Mouse (Mus musculus): ENCODE data around the gene Aym1.
"Not testable (repeated sequence)": the region's sequence is repeated elsewhere in the genome, so short reads cannot be mapped to it uniquely, and the experiment has no call there.

Aym1 gene

DNA sequence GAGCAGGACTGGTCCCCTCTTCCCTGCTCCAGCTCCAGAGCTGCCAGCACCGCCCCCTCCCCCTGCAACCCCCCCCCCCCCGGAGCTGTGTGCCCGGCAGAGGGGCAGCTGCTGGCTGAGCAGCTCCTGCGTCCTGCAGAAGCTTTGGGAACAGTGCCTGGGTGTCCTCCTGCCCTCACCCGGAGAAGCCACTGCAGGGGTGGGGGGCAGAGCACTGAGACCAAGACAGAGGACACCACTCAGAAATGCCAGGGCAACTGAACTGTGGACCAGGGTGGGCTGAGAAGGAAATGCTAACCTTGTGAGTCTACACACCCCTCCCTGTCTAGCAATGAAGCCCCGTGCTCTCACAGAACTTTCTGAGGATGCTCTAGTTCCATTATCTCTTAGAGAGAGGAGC lies at the start of gene Aym1:
Aym1 (plus strand) TSS at position 109 of the 400 bp plus-strand sequence.
- DNase-seq, result no peak

DNA sequence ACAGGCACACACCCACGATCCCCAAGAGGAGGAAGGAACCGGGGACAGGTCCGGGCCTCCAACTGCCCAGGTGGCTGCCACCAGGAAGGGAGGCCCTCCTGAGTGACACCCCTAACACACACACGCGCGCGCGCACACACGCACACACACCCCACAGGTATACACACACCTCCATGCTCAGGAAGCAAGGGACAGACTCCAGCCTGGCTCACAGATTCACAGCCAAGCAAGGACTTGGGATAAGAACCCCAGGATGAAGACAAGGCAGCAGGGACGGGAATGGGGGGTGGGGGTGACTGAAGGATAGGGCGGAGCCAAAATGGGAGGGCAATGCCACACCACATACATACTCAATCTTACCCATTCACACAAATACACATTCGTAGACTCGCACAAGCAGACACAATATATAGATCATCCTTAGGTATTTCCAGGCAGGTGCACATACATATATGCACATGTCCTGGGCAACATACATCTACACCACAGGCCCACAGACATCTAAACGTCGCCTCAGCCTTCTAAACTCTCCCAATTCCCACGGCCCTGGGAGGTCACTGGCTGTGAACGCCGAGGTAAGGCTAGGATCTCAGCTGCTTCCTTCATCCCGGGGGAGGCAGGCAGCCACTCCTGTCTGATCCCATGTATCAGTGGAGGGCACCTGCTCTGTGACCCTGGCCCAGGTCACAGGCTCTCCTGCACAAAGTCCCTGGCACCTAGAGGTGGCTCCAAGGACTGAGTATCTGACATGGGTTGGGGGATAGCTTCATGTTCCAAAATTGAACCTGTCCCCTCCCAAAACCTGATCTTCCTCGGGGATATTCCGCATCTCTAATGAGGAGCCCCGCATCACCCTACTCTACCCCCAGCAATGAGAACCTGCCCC lies 47.4 kb upstream of the Aym1 start:
- no peak for DNase-seq

DNA sequence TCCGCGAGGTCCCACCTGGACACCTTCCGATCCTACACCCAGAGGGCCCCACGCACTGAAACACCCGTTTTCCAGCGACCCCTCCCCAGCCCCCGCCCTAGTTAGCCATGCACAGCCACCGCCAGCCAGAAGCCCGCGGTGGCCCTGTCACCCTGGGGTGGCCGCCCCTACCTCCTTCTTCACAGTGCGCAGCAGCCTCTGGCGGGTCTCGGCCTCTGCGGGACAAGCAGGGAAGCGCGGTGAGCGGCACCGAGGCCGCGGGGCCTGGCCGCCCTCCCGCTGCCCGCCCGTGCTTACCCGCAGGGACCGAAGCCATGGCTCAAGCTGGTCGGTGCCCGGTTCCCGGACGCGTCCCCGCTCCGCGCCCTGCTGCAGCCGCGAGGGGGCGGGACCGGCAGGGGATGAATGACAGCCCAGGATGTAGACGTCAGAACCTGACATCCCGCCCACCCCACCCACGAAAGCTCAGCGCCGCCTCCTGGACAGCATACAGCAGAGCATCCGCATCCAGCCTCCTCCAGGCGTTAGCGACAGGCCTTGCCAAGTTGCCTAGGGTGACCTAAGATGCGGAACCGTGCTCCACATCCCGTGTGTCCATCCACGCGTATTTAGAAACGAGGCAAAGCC lies 46.6 kb upstream of the Aym1 start, which contains the start of gene Sgsm1:
Sgsm1 (minus strand) TSS at position 410 of the 627 bp plus-strand sequence.
- peak; percentile 71 to 89 for DNase-seq

DNA sequence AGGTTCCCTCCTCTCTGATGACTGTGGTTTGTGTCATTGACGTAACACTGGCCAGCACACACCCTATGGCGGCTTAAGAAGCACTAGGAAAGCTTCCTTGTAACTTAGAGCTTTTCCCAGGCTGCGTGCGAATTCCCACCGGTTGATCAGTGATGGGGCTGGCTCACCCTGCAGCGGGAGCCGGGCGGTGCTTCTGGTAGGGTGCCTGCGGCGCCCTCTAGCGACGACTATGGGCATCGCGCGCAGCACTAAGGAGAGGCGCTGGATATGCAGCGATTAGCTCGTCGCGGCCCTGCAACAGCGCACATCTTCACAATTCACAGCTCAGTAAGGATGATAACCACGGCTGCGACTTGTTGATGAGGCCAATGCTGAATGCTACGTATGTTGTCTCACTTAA lies 43.1 kb upstream of the Aym1 start:
- peak; percentile 60 to 85 for DNase-seq

DNA sequence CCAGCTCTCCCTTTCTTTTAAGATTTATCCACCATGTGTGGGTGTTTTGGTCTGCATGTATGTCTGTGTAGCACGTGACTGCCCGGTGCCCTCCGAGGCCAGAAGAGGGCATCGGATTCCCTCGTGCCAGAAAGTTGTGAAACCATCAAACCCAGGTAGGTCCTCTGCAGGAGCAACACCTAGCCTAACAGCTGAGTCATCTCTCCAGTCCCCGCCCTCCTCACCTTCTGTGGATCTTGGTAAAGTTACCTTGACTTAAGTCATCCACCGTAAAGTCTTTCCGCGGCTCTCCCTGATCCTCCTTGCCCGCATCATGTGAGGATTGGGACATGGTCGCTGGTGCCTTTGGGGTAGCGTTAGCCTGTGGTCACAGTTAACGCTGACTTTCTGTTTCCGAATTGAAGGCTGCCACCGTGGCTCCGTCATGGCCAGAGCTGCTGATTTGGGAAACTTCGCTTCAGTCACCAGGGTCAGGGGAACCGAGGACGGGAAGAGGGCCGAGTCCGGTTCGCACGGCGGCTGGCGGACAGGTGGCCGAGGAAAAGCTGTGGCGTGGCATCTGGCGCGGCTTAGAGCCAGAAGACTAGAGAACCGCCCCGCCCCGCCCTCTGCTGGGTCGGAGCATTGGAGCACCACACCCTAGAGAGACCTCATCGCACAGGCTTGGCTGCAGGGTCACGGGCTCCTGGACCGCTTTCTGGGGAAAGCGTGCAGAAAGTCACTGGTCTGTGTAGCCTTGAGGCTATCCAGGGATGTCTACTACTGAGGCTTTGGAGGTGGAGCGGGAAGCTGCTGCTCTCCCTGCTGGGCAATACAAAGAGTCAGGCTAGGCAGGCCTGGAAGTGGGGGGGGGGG lies 33.1 kb upstream of the Aym1 start:
- peak; percentile 23 to 58 for DNase-seq

DNA sequence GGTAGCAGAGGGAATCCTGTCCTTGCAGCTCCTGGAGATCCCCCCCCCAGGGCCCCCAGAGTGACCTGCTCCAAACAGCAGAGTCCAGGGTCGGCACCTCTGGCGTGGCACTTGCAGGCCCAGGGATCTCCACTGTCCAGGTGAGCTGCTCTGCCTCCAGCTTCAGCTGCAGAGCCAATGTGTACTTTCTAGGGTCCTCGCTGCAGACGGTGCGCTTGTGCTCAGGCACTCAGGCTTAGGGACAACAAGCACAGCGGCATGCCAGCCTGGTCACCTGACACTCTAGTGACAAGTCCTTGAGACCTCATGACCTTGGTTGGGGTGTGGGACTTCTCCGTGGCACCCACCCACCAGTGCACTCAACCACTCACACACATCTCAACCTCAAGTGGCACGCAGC lies 27.6 kb upstream of the Aym1 start:
- DNase-seq, result no peak

DNA sequence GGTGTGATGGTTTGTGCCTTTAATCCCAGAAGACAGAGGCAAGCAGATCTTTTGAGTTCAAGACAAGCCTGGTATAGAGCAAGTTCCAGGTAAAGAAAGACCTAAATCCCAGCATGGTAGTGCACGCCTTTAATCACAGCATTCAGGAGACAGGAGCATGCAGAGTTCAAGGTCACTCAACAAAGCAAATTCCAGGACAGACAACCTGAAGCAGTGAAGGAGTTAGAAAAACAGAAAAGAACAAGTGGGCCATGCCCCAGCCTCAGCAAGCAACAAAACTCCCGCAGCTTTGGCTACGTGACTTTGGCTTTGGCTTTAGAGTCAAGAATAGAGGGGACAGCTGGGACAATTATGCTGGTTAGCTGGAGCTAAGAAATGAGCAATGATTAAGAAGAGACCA lies 26.9 kb upstream of the Aym1 start:
- no peak for DNase-seq

DNA sequence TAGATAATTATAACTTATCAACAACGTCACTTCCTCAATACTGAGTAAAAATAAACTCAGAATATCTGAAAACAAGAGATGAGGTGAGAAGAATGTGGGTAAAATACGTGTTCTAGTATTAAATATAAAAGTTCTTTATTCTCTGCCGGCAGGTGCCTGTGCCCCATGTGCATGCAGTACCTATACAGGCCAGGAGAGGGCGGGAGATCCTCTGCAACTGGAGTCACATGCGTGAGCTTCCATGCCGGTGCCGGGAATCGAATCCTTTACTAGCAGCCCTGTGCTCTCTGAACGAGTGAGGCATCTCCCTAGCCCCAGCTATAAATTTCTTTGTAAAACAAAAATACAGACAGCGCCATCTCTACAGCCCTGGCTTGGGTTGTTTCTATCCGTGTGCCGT lies 24.9 kb upstream of the Aym1 start:
- DNase-seq, result peak in 1 of 2 experiments; percentile 53

DNA sequence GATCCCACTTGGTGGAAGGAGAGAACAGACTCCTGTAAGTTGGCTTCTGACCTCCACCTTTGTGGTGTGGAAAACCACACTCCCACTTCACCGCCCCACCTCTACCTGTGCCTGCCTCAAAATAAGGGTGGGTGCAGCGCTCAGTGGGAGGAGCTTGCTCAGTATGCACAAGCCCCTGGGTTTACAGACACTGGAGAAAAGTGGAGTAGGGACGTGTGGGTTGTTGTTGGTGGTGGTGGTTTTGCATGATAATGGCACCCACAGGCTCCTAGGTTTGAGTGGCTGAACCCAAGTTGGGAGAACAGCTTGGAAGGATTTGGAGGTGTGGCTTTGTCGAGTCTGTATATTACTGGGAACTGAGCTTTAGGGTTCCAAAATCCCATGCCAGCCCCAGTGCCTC lies 24.2 kb upstream of the Aym1 start:
- no peak for DNase-seq

DNA sequence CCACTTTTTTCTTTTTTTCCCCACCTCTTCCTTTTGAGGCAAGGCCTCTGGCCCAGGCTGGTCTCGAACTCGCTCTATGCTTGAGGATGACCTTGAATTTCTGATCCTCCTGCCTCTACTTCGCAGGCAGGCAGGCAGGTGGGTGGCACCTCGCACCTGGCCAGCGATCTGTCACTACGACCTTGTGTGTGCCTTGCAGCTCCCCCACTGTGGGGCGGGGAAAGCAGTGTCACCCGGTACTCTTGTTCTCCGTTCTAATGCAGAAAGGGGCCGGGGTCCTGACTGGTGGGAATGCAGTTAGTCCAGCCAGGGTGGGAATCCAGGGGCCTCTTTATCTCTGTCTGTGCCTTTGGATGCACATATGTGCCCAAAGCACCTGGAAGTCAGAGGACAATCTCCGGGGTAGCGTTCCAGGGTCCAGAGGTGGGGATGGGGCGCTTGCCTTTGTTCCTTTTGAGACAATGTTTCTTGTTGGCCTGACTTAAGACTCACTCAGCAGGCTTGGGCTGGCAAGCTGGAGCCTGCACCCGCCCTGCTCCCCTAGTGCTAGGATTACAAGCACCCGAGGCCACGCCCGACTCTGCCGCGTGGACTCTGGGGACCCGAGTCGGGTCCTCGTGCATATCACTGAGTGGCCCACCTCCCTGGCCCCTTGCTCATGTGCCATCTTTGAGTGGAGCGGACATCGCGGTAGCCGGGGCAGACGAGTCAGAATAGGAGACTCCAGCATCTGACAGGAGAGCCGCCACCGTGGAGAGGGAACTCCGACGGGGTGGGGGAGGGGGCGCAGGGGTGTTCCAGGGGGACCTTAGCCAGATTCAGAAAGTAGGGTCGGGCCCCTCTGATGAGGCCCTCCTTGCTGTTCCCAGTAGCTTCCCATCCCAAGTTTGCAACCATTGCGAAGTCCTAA lies 22.2 kb upstream of the Aym1 start:
- DNase-seq, result no peak

DNA sequence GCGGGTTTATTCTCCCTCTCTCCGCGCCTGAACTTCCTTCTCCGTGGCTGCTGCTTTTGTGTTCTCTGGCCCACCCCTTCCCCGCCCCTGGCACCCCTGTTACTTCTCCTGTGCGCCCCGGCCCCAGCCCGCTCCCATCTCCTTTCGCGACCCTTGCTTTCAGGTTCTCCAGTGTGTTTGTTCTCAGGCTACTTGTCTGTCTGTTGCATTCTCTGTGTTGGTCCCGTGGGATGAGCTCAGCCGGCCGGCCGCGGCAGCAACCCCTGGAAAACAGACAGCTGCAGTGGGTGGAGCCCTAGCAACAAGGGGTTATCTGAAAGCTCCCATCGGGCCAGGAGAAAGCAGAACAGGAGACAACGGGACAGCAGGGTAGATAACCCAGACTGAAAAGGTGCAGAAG lies 21.4 kb upstream of the Aym1 start:
- DNase-seq, result peak in 1 of 2 experiments; percentile 24

DNA sequence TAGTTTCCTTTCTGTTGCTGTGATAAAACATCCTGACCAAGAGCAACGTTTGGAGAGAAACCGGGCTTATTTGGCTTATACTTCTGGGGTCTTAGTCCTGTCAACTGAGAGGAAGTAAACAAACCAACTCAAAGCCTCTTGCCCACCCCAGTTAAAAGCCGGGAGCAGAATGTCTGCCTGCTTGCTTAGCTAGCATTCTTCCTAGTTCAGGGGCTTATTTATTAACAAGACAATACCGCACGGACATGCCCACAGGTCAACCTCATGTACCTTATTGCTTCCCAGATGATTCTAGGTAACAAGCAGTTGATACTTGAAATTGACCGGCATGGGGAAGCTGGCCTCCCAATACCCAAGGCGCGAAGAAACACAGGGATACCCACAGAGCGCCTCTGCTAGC lies 20.8 kb upstream of the Aym1 start:
- peak; percentile 12 to 27 for DNase-seq

DNA sequence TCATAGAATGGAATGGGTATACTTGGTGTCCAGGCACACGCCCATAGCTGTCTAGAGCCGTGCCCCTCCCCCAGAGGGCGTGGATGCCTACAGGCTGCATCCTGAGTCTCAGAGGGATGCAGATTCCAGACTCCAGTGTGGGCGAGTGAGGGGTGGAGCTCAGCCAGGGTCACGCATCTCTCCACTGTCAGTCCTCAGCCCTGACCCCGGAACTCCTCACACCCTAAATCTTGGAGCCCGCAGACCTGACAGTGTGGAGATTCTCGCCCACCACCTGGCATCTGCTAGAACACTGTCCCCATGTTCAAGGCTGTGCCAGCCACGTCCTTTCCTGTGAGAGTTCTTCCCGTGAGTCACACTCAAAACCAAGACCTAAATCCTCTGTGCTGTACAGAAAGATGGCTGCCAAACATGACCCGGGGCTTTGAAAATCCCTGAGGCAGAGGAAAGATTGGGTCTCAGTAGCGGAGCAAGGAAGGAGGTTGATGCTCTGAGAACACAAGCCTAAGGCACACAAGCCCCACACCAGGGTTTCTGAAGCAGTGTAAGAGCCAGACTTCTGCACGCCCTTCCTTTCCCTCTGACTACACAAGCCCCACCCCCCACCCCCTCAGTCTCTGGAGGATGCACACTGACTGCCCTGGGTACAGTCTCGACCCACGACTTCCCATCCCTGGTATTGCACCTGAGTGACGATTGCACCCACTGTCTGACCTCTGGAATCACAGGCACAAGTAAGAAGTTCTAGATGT lies 12.3 kb upstream of the Aym1 start:
- no peak for DNase-seq

DNA sequence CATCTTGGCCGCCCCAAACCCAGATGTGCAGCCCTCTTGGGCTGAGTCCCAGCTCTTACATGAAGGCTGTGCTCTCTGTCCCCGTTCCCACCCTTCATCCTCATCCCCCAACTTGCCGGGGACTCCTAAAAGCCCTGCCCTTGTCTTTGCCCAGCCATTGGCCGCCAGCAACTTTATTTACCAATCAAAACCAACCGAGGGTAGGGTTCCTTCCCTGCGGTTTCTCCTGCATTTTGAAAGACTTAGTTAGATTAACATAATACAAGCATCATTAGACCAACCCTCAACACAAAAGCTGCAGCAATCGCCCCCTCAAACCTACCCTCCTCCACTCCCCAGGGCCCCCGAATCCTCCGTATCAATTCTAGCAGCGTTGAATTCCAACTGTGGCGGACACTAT lies 11.3 kb upstream of the Aym1 start:
- DNase-seq, result no peak

DNA sequence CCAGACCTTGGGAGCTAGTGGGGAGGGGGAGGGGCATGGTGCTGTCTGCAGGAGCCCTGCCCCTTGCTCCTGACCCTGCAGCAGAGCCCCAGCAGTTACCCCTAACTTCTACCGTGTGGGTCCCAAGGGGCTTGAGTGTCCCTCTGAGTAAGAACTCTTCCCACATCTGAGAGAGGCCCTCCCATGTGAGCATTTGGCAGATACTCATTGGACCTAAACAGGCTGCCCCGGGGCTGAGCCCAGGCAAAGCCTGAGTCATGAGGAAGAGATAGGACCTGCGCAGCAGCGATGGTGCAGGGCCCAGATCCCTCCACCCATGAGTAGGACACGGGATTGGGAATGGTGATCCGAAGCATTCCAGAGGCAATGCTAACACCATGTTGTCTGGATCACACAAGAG lies 10.4 kb upstream of the Aym1 start:
- not testable (repeated sequence) for DNase-seq

DNA sequence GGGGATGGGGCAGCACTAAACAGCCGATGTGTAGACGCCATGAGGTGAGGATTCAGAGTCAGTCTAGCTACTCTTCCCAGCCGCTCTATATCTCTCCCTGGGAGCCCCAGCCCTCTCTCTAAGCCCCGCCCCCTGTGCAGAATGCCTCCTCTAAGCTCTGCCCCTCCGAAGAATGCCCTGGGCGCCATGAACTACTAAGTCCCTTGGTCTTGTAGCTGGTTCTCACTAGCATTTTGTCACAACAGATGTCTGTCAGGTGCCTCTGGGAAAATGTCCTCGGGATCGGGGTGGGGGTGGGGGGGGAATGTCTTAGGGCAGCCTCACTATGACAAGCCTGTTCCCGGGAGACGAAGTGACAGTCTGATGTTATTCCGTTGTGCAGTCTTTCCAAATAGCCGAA lies 9.5 kb upstream of the Aym1 start:
- no peak for DNase-seq

DNA sequence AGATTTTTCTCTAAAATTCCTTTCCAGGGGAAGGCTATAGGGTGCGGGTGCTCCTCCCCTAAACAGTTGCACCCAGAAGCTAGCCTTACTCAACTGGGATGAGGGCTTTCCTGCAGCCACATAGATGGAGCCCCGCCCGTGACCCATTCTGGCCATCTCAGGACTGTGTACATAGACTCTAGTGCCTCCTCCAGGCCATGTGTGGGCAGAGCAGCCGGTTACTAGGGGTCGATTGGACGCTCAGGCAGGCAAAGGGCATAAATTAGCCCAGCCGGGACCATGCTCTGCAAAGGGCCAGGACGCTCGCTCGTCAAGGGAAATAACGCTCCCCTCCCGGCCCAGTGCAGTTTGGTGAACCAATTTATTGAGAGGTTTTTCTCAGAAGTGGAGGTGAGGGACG lies 8.5 kb upstream of the Aym1 start:
- DNase-seq, result peak in 1 of 2 experiments; percentile 39

DNA sequence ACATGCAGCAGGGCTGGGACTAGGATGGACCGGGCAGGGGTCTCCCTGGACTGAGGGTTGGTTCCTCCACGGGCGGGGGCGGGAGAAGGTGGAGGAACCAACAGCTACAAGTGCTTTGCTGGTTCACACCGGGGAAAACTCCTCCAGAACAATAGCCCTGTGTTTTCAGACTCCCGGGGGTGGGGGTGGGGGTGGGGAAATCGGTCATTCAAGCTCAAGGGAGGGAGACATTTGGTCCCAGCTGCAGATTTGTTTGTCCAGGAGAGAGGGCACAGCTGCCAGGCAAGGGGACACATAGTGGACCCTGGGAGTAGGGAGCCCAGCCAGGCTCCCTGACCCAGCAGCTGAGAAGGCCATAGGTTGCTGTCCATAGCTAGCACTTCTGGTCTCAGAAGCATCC lies 7.9 kb upstream of the Aym1 start:
- no peak for DNase-seq

DNA sequence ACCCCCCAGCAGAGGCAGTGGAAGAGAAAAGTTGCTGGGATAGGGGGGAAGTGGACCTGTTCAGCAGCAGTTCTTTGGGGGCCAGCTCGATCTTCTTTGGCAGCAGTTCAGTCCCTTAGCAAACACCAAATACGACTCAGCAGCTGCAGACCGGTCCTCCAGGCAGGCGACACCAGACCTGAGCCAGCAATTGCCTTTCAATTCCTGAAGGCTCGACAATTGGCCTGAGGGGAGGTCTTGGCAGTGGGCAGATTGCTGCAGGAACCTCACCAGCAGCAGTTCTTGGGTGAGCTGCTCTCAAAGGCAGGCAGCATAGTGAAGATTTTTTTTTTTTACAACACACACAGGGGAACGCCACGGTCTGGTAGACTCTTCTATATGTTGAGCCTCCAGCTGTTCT lies 7.3 kb upstream of the Aym1 start:
- DNase-seq, result no peak

DNA sequence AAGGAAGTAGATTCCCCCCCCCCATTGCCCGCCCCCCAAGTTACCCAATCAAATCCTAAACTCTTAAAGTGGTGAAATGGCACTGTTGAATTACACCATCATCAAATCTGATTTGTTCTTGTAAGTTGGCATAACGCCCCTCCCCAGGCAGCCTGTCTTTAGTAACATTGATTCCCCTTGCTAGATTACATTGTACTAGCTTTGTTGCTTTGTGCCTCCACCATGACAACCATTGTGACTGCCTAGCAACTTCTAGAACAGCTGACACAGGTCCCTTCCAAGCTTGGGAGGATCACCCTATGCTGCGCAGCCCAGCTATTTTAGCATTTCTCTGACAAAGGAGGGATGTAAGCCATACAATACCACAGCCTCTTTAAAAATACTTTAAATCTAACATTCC lies 5.3 kb upstream of the Aym1 start:
- DNase-seq, result no peak

DNA sequence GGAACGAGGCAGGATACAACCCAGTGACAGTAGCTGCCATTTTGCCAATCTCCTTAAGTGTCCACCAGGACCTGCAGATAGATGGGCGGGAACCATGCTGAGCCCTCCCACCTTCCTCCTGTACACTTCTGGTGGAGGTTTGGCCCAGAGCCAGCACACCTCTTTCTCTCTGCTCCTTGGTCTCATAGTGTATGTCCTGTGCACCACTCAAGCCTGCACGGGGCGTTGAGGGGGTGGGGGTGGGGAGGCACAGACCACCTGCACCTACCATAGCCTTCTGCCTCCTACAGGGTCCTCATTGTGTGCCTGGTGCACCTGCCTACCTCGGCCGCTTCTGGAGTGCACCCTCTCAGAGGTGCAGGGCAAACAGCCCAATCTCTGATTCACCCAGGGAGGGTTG lies 4.5 kb upstream of the Aym1 start:
- no peak for DNase-seq

DNA sequence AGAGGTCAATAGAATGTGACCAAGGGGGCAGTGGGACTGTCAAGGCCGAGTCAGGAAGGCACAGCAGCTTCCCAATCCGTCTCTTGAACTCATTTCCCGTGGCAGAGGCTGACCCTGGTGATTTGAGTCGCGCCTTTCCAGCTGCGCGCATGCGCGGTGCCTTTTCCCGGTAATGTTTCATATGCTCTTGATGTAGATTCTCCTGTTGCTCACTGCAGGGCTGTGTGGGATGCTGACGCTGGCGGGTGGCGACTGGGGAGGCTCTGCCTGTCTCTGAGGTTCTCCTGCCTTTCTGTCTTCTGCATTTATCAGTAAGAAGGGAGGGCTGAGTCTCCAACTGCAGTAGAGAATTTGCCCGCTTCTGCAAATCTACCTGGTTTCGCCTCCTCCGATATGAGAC lies 2.8 kb upstream of the Aym1 start:
- DNase-seq, result no peak

All from kidney, postnatal 36 days (tissue).